Mouse (Mus musculus) central nervous system, embryonic 18 days (tissue): ENCODE data around the gene P2rx3. TPM values are rescaled to one million over a fixed set of nuclear protein-coding genes. Genes with fewer than 3 reads are reported as not detected.

ENCODE experiments used
- polyA plus RNA-seq: library from polyadenylated mRNA; depleted of rRNA; stranded (reverse); fragments of >200 nt; gene quantifications from 2 replicates; pipeline ENCODE4 v1.2.3, GENCODE M21; 2012; rRNA removed

The P2rx3 gene
- polyA plus RNA-seq, result 1.2 and 7.3 TPM in 2 replicates

DNA sequence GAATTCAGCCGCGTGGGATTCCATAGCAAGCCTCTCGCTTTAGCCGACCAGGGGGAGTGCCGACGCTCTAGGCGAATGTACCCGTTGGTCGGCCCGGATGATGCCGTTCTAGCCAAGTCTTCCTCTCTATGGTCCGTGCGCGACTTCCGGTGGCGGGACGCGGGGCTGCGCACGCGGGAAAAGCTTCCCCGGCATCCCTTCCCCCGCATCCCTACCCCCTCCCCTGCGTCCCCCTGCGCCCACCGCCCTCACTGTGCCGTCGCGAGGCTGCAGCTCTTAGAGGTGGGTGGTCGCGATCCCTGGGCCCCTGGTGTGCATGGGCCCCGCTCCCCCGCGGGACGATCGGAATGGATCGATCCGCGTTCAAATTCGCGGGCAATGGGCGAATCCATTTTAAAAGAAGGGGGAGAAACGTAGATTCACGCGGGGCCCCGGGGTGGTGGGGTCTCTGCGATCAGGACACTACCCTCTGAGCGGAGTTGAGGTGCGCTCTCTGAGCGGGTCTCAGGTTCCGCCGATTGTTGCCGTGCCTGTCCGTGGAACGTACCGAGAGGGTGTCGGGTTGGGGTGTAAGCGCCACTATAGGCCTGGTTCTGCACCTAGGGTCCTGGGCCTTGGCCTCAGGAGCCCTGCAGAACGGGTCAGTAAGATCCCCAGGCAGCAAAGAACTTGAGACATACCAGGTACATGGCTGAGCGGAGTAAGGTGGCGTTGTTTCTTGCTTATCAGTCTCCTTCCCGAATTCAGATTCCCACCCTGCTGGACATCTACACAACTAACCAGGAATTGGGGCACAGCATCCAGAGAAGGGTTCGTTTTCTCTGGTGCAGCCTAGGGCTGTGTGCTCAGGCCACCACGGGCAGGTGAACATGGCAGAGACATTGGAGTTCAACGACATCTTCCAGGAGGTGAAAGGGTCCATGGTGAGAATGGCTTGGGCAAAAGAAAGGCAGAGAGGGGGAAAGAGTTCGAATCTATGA, at the start of gene P2rx3, which contains the start of gene Ssrp1:
Gene P2rx3 (minus strand): TSS at position 416 of the 980 bp plus-strand sequence.
Gene Ssrp1 (plus strand): TSS at position 188 of the 980 bp plus-strand sequence.

DNA sequence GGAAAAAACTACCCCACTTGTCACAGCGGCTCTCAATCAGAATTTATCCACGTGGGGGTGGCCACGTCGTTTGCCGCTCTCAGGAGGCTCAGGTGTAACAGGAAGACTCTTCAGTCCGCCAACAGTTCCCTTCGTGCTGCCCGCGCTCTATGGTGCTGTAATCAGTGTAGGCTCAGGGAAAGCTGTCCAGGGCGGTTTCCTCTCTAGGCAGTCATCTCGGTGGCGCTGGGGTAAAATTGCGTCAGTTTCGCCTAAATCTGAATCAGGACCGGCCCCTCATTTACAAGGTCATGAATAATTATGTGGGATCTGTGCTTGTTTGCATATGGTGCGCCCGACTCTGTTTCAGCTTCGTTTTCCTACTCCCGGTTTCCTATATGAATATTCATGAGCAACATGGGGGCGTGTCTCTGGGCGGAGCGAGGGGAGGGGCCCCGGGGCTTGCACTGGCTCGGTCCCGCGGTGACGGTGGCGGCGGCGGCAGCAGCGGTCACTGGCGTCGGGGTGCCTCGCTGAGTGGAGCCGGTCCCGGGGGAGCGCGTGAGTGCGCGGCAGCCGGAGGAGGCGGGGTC, 10.4 kb upstream of the P2rx3 start, which contains the start of gene Tnks1bp1:
Gene Tnks1bp1 (plus strand): TSS at position 427 of the 572 bp plus-strand sequence.

DNA sequence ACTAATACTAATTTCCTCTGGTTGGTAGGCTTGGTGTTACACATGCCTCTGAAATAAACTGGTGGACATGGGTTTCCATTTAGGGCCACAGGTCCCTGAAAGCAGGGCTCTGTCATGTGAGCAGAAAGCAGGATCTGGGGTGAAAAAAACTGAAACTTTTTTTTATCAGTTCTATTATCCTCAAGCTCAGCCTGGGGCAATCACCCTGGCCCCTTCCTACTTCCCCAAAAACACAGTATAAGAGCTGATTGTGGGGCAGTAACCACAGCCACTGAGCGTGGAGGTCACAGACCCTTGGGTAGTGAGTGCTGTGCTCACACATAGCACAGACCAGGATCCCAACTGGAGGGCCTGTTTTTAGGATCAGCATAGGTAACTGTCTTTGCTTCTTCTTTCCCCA, 49.3 kb downstream of the P2rx3 start, which contains the start of gene Prg3:
Gene Prg3 (plus strand): TSS at position 286 of the 400 bp plus-strand sequence.

DNA sequence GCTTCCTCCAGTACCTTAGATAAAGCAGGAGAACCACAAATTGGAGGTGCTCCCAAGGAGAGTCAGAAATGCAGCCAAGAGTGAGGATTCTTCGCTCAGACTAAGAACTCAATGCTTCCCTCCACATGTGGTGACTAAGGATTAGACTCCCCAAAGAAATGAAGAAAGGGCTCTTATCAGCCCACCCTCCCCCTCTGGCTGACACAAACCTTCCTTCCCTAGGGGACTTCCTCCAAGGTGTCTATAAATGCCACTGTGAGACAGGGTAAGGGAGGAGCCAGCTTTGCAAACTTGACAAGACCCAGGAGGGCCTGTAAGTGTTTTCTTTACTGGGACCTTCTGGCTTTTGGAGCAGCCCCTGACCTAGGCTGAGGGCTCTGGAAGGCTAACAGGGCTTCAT, 57.1 kb downstream of the P2rx3 start, which contains the start of gene Prg2:
Gene Prg2 (plus strand): TSS at position 274 of the 400 bp plus-strand sequence.

Other genes with a start within 250 kb of the P2rx3 start
- gene Ube2l6, start 238.6 kb downstream of the P2rx3 start, polyA plus RNA-seq, result 11.0 and 12.9 TPM in 2 replicates
- 1.5 TPM in 1 of 2 replicates, not detected in the other for gene Smtnl1, start 214.8 kb downstream of the P2rx3 start, polyA plus RNA-seq
- 108 and 122 TPM in 2 replicates for gene Timm10, start 210.5 kb downstream of the P2rx3 start, polyA plus RNA-seq
- gene Slc43a1, start 198.6 kb downstream of the P2rx3 start, polyA plus RNA-seq, result 1.5 and 1.6 TPM in 2 replicates
- 24.1 and 28.7 TPM in 2 replicates for gene Rtn4rl2, start 150.8 kb downstream of the P2rx3 start, polyA plus RNA-seq
- 8.2 and 11.9 TPM in 2 replicates for gene Slc43a3, start 100.9 kb downstream of the P2rx3 start, polyA plus RNA-seq
- not detected in 2 replicates for gene Prg2, start 57.0 kb downstream of the P2rx3 start, polyA plus RNA-seq
- gene Prg3, start 49.2 kb downstream of the P2rx3 start, polyA plus RNA-seq, result not detected in 2 replicates
- 170 and 182 TPM in 2 replicates for gene Ssrp1, start 228 bp downstream of the P2rx3 start, polyA plus RNA-seq
- gene Tnks1bp1, start 10.6 kb upstream of the P2rx3 start, polyA plus RNA-seq, result 32.7 and 35.2 TPM in 2 replicates
- gene Aplnr, start 98.8 kb upstream of the P2rx3 start, polyA plus RNA-seq, result 13.4 and 13.9 TPM in 2 replicates
- gene Lrrc55, start 159.7 kb upstream of the P2rx3 start, polyA plus RNA-seq, result 30.6 and 31.7 TPM in 2 replicates